Mouse (Mus musculus) liver, embryonic 14 days (tissue): Measurements from ENCODE around the gene Gm10118. TPM values are rescaled to one million over a fixed set of nuclear protein-coding genes. Genes with fewer than 3 reads are reported as not detected.

Source experiments
- polyA plus RNA-seq: library from polyadenylated mRNA; depleted of rRNA; stranded (reverse); fragments of >200 nt; gene quantifications from 2 replicates; pipeline ENCODE4 v1.2.3, GENCODE M21; 2012; rRNA removed

The Gm10118 gene
- not detected in 2 replicates for polyA plus RNA-seq

DNA sequence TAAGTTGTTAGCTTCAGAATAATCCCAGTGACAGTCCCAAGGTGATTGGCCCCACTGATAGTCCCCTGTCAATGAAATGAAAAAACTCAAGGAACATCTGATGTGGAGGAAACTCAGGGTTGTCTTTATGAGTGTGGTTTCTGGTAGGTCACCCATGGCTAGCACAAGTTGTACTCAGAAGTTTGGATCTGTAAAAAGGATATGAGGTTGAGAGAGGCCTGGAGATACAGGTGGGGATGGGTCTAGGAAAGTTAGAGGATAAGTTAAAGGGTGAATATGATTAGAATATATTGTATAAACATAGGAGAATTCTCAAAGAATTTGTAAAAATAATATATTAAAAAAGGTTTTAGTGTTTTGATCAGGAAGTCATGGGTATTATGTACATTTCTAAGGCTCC, at the start of gene Gm10118:
TSS of gene Gm10118 (minus strand) at position 101 of the 400 bp plus-strand sequence.

Other genes with a start within 250 kb of the Gm10118 start
- gene Lrrtm3, start 162.8 kb upstream of the Gm10118 start, polyA plus RNA-seq, result 0.01 and 0.07 TPM in 2 replicates